Mouse (Mus musculus) heart, adult 2 months (tissue): ENCODE results near the gene Prnp. TPM values are rescaled to one million over a fixed set of nuclear protein-coding genes. Genes with fewer than 3 reads are reported as not detected.
A peak's percentile ranks its signal among the peaks of the same experiment; 100 is the strongest.

Source experiments
- DNase-seq, 2 experiments: peaks; one replicate each; pipeline ENCODE4 v3.0.0; 2021
- H3K27ac ChIP-seq: fragments of 200-600 bp; 2 replicates; pipeline ENCODE4 v1.8.1; 2022
- H3K27me3 ChIP-seq: fragments of 200-500 bp; 2 replicates; pipeline ENCODE4 v1.6.1; 2012; ENCODE audit warnings: mild to moderate bottlenecking, low read length, inconsistent platforms, mixed read lengths; ENCODE audit not compliant: control insufficient read depth, insufficient read depth
- H3K36me3 ChIP-seq: fragments of 200-500 bp; 2 replicates; pipeline ENCODE4 v1.6.1; 2012; ENCODE audit warnings: low read length, inconsistent platforms; ENCODE audit not compliant: control insufficient read depth, insufficient read depth
- H3K4me1 ChIP-seq: fragments of 200-500 bp; 2 replicates; pipeline ENCODE4 v1.6.1; 2011; ENCODE audit warnings: low read length; ENCODE audit not compliant: control insufficient read depth, insufficient read depth
- H3K4me3 ChIP-seq: fragments of 200-600 bp; 2 replicates; pipeline ENCODE4 v1.8.1; 2022
- H3K79me2 ChIP-seq: fragments of 200-500 bp; replicated peaks from 2 replicates; pipeline ENCODE4 v1.6.1; 2012; ENCODE audit warnings: mild to moderate bottlenecking, inconsistent platforms, low read length, moderate library complexity, mixed read lengths; ENCODE audit not compliant: control insufficient read depth, insufficient read depth
- H3K9ac ChIP-seq: fragments of 200-500 bp; 2 replicates; pipeline ENCODE4 v1.6.1; 2012; ENCODE audit warnings: low read depth, mild to moderate bottlenecking, control low read depth, inconsistent platforms, low read length, mixed read lengths
- CTCF ChIP-seq: fragments of 200-600 bp; IDR thresholded peaks from 2 replicates; pipeline ENCODE4 v1.8.1; 2022; ENCODE audit warnings: antibody characterized with exemption, mild to moderate bottlenecking, moderate library complexity
- EP300 ChIP-seq: fragments of 200-500 bp; IDR thresholded peaks from 2 replicates; pipeline ENCODE4 v1.6.1; 2011; ENCODE audit warnings: low read depth, low read length, control low read depth; ENCODE audit not compliant: insufficient read depth
- POLR2A ChIP-seq: fragments of 200-500 bp; IDR thresholded peaks from 2 replicates; pipeline ENCODE4 v1.6.1; 2011; ENCODE audit warnings: mild to moderate bottlenecking, low read depth, low read length, control low read depth; ENCODE audit not compliant: insufficient read depth
- WGBS: fragments of 180-500 bp; shearing (Covaris S2); methylation state at CpG from one replicate; pipeline ENCODE4 v1.1.7; 2018; 5-methylcytosine and 5-hydroxymethylcytosine counted together
- intact Hi-C: fragments of 180-260 bp; cut with DNase I; formaldehyde crosslinking; loops from one replicate; pipeline ENCODE4 v1.15.1; 2025
- polyA plus RNA-seq: library from polyadenylated mRNA; depleted of rRNA; stranded (reverse); fragments of >200 nt; gene quantifications from 2 replicates; pipeline ENCODE4 v1.2.3, GENCODE M21; 2012; rRNA removed
- total RNA-seq, 2 experiments: library from RNA; stranded (reverse); gene quantifications; 2 replicates each; pipeline ENCODE4 v1.2.3; 2021

The Prnp gene
- total and polyA plus RNA-seq, 3 experiments = 101 to 129 (median 109) TPM

DNA sequence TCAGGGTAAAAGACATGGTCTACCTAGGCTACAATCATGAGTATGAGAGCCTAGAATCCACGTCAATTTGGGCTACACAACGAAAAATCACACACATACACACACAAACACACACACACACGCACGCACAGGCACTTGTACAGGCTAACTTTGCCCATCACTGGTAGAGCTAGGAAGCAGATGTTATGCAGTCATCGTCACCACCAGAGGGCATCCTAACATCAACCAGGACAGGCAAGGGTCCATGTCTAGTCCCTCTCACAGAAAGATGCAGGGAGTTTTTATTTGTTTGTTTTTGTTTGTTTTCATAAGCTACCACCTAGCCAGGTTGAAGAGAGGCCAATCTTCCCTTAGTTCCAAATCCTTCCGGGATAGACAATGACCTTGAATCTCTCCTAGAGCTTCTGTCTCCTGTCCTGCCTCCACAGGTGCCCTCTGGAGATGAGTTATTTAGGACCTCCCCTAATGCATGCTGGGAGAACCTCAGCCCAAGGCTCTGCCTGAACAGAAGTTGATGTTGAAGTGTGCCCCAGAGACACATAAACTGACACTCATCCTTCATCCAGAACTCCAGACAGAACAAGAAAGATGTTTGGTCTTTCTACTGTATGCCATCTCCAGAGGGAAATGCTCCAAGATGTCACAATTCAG, 72.9 kb downstream of the Prnp start:
- intact Hi-C loops = loop anchor here (1.0 to 5.0 kb wide), 3 partner anchors 80 to 258 kb away; no protein-coding TSS in a partner anchor
- TF ChIP-seq POLR2A = no peak
- peak; percentile 95 for TF ChIP-seq CTCF
- peak; percentile 96 for TF ChIP-seq EP300
- peak; percentile 55 for DNase-seq
- Histone ChIP-seq H3K27ac (no peak overlapping the region), H3K4me1 (no peaks in the 10 kb centered on the region; the same call in 1 of the 2 replicates), H3K4me3 (no peak overlapping the region), H3K27me3 (no peaks in the 10 kb centered on the region), H3K79me2 (no peaks in the 10 kb centered on the region), H3K36me3 (no peaks in the 10 kb centered on the region), H3K9ac (no peak overlapping the region)
- 9% methylated on average over 6 of the region's 6 CpGs for WGBS

DNA sequence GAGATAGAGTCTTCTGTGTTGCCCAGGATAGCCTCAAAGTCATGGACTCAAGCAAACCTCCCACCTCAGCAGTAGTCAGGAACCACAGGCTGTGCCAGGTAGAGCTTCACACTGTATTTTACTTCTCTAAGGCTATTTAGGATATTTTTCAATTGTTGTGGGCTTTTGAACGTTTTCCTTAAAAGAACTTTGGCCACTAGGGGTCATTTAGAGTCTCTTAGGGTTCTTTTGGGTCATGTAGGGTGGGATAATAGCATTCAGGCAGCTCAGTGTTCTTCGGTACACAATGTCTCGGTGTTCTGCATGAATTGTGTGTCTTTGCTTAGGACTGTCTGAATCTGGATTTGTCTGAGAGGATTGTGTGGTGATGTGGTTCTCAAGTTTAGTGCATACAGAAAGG, 78.2 kb downstream of the Prnp start:
- TF ChIP-seq POLR2A (no peak), CTCF (peak; percentile 54), EP300 (no peak)
- Histone ChIP-seq H3K4me1 (peaks cover 5% of the 10 kb centered on the region), H3K27ac (no peak overlapping the region), H3K79me2 (no peaks in the 10 kb centered on the region), H3K4me3 (no peak overlapping the region), H3K36me3 (no peaks in the 10 kb centered on the region), H3K27me3 (no peaks in the 10 kb centered on the region), H3K9ac (no peak overlapping the region)
- intact Hi-C loops = no loop called here
- DNase-seq = no peak
- 46% methylated on average over 3 of the region's 3 CpGs for WGBS

Other genes starting within 250 kb of the Prnp start
- gene Erv3, start 50.2 kb upstream of the Prnp start, total RNA-seq = not detected
- gene Erv3, start 50.2 kb upstream of the Prnp start, polyA plus RNA-seq = not detected in 2 replicates
- gene Prn, start within 50 bp of the Prnp start, total RNA-seq = under 1 TPM in 1 of 2 experiments, not detected in 1; 0.23 TPM
- not detected in 2 replicates for gene Prn, start within 50 bp of the Prnp start, polyA plus RNA-seq
- gene Prnd, start 40.9 kb downstream of the Prnp start, total RNA-seq = 1 to 10 TPM in 1 of 2 experiments, under 1 TPM in 1; 0.65 to 1.2 TPM
- 3.8 and 9.9 TPM in 2 replicates for gene Prnd, start 40.9 kb downstream of the Prnp start, polyA plus RNA-seq
- 10 to 100 TPM in 1 of 2 experiments, 1 to 10 TPM in 1; 6.8 to 11.5 TPM for gene Rassf2, start 120.3 kb downstream of the Prnp start, total RNA-seq
- 6.0 and 7.5 TPM in 2 replicates for gene Rassf2, start 120.3 kb downstream of the Prnp start, polyA plus RNA-seq
- gene Slc23a2, start 235.2 kb downstream of the Prnp start, total RNA-seq = 10 to 100 TPM; 11.8 to 15.6 TPM
- 11.2 and 19.3 TPM in 2 replicates for gene Slc23a2, start 235.2 kb downstream of the Prnp start, polyA plus RNA-seq